Mouse (Mus musculus): Measurements from ENCODE around the gene Sike1. TPM values are rescaled to one million over a fixed set of nuclear protein-coding genes. Genes with fewer than 3 reads are reported as not detected.

The Sike1 gene
- 33.2 TPM for polyA plus RNA-seq (2014; fragmentation: Illumina TruSeq; extraction: RNeasy Lipid Tissue Mini Kit (QIAGEN cat#74804); ENCODE audit: low read depth, low replicate concordance)

DNA sequence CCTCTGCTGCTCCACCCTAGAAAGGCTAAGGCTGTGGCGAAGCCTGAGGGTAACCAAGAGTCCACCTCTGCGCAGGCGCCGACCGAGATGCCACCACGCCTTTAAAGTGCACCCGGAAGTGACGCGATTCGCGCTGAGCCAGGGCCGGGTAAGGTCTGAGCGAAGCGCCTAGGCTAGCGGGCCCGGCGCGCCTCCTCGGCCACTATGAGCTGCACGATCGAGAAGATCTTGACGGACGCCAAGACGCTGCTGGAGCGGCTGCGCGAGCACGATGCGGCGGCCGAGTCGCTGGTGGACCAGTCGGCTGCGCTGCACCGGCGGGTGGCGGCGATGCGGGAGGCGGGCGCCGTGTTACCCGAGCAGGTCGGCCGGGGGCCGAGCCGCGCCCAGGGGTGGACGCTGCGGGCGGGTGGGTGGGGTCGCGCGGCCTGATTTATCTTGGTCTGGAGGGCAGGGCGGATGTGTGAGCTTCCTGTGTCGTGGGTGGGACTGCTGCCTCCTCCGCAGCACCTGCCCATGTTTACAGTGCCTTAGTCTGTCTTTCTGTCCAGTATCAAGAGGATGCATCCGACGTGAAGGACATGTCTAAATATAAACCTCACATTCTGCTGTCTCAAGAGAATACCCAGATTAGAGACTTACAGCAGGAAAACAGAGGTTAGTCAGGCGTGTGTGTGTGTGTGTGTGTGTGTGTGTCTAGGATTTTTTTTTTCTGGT, at the start of gene Sike1:
Gene Sike1, plus strand, starts transcription at position 104 of the 717 bp plus-strand sequence.

DNA sequence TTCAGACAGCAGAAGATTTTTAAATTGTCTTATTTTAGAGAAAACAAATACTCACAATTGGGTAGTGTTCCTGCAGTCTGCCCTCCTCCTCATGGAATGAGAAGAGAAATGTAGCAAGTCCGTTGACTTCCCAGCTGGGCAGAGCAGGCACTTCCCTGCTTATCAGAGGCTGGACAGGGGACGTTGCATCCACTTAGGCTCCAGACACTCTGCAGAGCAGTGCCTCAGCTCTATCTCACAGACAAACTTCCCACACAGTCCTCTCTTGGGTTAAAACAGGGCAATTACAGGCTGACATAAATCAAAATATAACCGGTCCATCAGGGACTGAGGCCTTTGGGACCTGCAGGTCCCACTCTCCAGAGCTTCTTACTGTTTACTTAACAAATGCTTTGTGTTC, 31.5 kb upstream of the Sike1 start, which contains the start of gene Nr1h5:
Gene Nr1h5, minus strand, starts transcription at position 101 of the 400 bp plus-strand sequence.

DNA sequence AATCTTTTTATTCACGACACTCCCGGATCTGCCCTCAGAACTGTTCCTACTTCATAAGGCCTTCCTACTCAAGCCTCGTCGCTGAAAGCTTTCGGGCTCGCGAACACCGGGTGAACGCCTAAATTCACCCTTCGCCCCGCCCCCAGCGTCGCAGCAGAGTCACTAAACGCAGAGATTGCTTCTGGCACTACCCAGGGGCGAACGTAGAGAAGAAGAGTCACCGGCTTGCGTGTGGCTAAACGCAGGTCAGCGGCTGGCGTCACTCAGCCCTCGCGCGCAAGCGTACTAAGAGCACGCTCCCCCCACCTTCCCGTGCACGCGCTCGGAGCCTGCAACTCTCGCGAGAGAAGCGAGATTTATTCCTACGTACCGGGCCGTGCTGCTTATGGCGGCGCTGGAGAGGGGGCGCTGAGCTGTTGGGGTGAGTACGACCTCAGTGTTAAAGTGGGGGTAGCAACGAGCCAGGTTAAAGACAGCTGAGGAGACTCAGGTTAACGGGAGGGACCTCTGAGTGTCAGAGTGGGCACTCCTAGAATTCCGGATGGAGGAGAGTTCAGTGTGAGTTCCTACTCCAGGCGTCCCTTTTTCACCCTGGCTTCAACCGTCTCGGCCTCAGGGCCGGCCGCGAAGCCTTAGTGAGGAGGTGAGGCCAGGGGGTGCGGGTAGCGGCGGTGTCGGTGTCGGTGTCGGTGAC, 24.9 kb downstream of the Sike1 start, which contains the start of gene Csde1:
Gene Csde1, plus strand, starts transcription at position 178 of the 694 bp plus-strand sequence.

Other genes with a start within 250 kb of the Sike1 start
- not detected for gene Tshb, start 213.0 kb upstream of the Sike1 start, polyA plus RNA-seq (2014; fragmentation: Illumina TruSeq; extraction: RNeasy Lipid Tissue Mini Kit (QIAGEN cat#74804); ENCODE audit: low read depth, low replicate concordance)
- 2.1 TPM for gene Sycp1, start 59.6 kb upstream of the Sike1 start, polyA plus RNA-seq (2014; fragmentation: Illumina TruSeq; extraction: RNeasy Lipid Tissue Mini Kit (QIAGEN cat#74804); ENCODE audit: low read depth, low replicate concordance)
- 0.77 TPM for gene Nr1h5, start 31.6 kb upstream of the Sike1 start, polyA plus RNA-seq (2014; fragmentation: Illumina TruSeq; extraction: RNeasy Lipid Tissue Mini Kit (QIAGEN cat#74804); ENCODE audit: low read depth, low replicate concordance)
- gene Csde1, start 24.7 kb downstream of the Sike1 start, polyA plus RNA-seq (2014; fragmentation: Illumina TruSeq; extraction: RNeasy Lipid Tissue Mini Kit (QIAGEN cat#74804); ENCODE audit: low read depth, low replicate concordance), result 148 TPM
- 29.5 TPM for gene Nras, start 62.6 kb downstream of the Sike1 start, polyA plus RNA-seq (2014; fragmentation: Illumina TruSeq; extraction: RNeasy Lipid Tissue Mini Kit (QIAGEN cat#74804); ENCODE audit: low read depth, low replicate concordance)
- not detected for gene Ampd1, start 78.3 kb downstream of the Sike1 start, polyA plus RNA-seq (2014; fragmentation: Illumina TruSeq; extraction: RNeasy Lipid Tissue Mini Kit (QIAGEN cat#74804); ENCODE audit: low read depth, low replicate concordance)
- 1.4 TPM for gene Dennd2c, start 106.9 kb downstream of the Sike1 start, polyA plus RNA-seq (2014; fragmentation: Illumina TruSeq; extraction: RNeasy Lipid Tissue Mini Kit (QIAGEN cat#74804); ENCODE audit: low read depth, low replicate concordance)
- 49.9 TPM for gene Bcas2, start 175.9 kb downstream of the Sike1 start, polyA plus RNA-seq (2014; fragmentation: Illumina TruSeq; extraction: RNeasy Lipid Tissue Mini Kit (QIAGEN cat#74804); ENCODE audit: low read depth, low replicate concordance)

All from adipose tissue, adult 10 weeks (tissue).